Mouse (Mus musculus): ENCODE results near the gene Akap3.
A peak's percentile ranks its signal among the peaks of the same experiment; 100 is the strongest.

The Akap3 gene

GRCm38 (mm10) chr6:126852881-126853280 is at the start of gene Akap3:
Gene Akap3 (plus strand): TSS chr6:126853098.
- DNase-seq = no peak

GRCm38 (mm10) chr6:126806783-126807182 is 46.1 kb upstream of the Akap3 start:
- DNase-seq = no peak

GRCm38 (mm10) chr6:126808134-126808533 is 44.8 kb upstream of the Akap3 start:
- DNase-seq = no peak

GRCm38 (mm10) chr6:126808561-126808960 is 44.3 kb upstream of the Akap3 start:
- DNase-seq = no peak

GRCm38 (mm10) chr6:126811481-126811880 is 41.4 kb upstream of the Akap3 start:
- DNase-seq = no peak

- DNase-seq = no peak
Measured at GRCm38 (mm10) chr6:126815206-126815750, 37.6 kb upstream of the Akap3 start.

GRCm38 (mm10) chr6:126816338-126816737 is 36.6 kb upstream of the Akap3 start:
- DNase-seq = no peak

GRCm38 (mm10) chr6:126823087-126823486 is 29.8 kb upstream of the Akap3 start:
- no peak for DNase-seq

GRCm38 (mm10) chr6:126836628-126837027 is 16.3 kb upstream of the Akap3 start:
- no peak for DNase-seq

GRCm38 (mm10) chr6:126848712-126849704 is 3.9 kb upstream of the Akap3 start, which contains the start of gene Ndufa9:
Gene Ndufa9 (minus strand): TSS chr6:126849136.
- DNase-seq = peak; percentile 98

- DNase-seq = no peak
Measured at GRCm38 (mm10) chr6:126877118-126877517, 24.2 kb downstream of the Akap3 start.

- no peak for DNase-seq
Measured at GRCm38 (mm10) chr6:126907378-126907777, 54.5 kb downstream of the Akap3 start.

- no peak for DNase-seq
Measured at GRCm38 (mm10) chr6:126907876-126908275, 55.0 kb downstream of the Akap3 start.

GRCm38 (mm10) chr6:126910727-126911126 is 57.8 kb downstream of the Akap3 start:
- DNase-seq = no peak

GRCm38 (mm10) chr6:126914928-126915327 is 62.0 kb downstream of the Akap3 start:
- no peak for DNase-seq

- DNase-seq = no peak
Measured at GRCm38 (mm10) chr6:126921111-126921881, 68.4 kb downstream of the Akap3 start, which contains the start of gene Dyrk4. Gene Dyrk4 (minus strand): TSS chr6:126921839.
